ENCODE assay signal across 8 mouse cellular contexts in genomic region chr2:153560664-153561541, GRCm38 (mm10). TPM values are rescaled to one million over a fixed set of nuclear protein-coding genes. Genes with fewer than 3 reads are reported as not detected.
DNase-seq lines count a peak whose midpoint lies in the region; ATAC-seq and TF ChIP-seq lines count a peak whose summit lies in the region.

No protein-coding gene starts in this region.

- no peak overlapping the region for H3K27ac ChIP-seq in intestine, postnatal 0 days (ENCODE audit: low read depth, low read length)
- H3K27ac ChIP-seq in lung, embryonic 15.5 days: peak overlapping the region; percentile 54
- H3K27ac ChIP-seq in neural tube, embryonic 15.5 days (replicated peaks): peak overlapping the region; percentile 74

- 9% methylated on average over 21 of the region's 21 CpGs for WGBS in intestine, postnatal 0 days
- WGBS in lung, embryonic 15.5 days: 5% methylated on average over 21 of the region's 21 CpGs
- 7% methylated on average over 21 of the region's 21 CpGs for WGBS in neural tube, embryonic 15.5 days

- H3K4me3 ChIP-seq in intestine, postnatal 0 days (ENCODE audit: low read depth, low read length): no peak overlapping the region
- H3K4me3 ChIP-seq in lung, embryonic 15.5 days: peak overlapping the region; percentile 2; the same call in 1 of the 2 replicates
- peak overlapping the region; percentile 17 for H3K4me3 ChIP-seq in neural tube, embryonic 15.5 days (replicated peaks)

- peak; percentile 19 for DNase-seq in gastrocnemius, adult 18-20 months (ENCODE audit: low spot score)
- DNase-seq in gastrocnemius, postnatal 25 days: no peak
- DNase-seq in adrenal gland, postnatal 25 days: peak; percentile 57
- DNase-seq in thymus, postnatal 36 days: peak; percentile 27 to 44

- H3K27me3 ChIP-seq in intestine, postnatal 0 days (replicated peaks; ENCODE audit: control insufficient read depth, insufficient read depth, low read length): no peaks in the 10 kb centered on the region
- no peaks in the 10 kb centered on the region; the same call in 1 of the 2 replicates for H3K27me3 ChIP-seq in lung, embryonic 15.5 days
- H3K27me3 ChIP-seq in neural tube, embryonic 15.5 days (replicated peaks): no peaks in the 10 kb centered on the region

- H3K4me2 ChIP-seq in intestine, postnatal 0 days (replicated peaks; ENCODE audit: low read depth): peak overlapping the region; percentile 50
- peak overlapping the region; percentile 47 for H3K4me2 ChIP-seq in lung, embryonic 15.5 days
- H3K4me2 ChIP-seq in neural tube, embryonic 15.5 days: peak overlapping the region; percentile 59

- peak overlapping the region; percentile 31; the same call in 1 of the 2 replicates for H3K9ac ChIP-seq in intestine, postnatal 0 days (ENCODE audit: low read depth, low read length)
- no peak overlapping the region for H3K9ac ChIP-seq in lung, embryonic 15.5 days
- peak overlapping the region; percentile 36; the same call in 1 of the 2 replicates for H3K9ac ChIP-seq in neural tube, embryonic 15.5 days (replicated peaks)

- no peaks in the 10 kb centered on the region for H3K36me3 ChIP-seq in intestine, postnatal 0 days (ENCODE audit: control insufficient read depth, insufficient read depth)
- H3K36me3 ChIP-seq in lung, embryonic 15.5 days: no peaks in the 10 kb centered on the region
- H3K36me3 ChIP-seq in neural tube, embryonic 15.5 days: no peaks in the 10 kb centered on the region

- peaks cover 15% of the 10 kb centered on the region for H3K4me1 ChIP-seq in intestine, postnatal 0 days (replicated peaks; ENCODE audit: control insufficient read depth, insufficient read depth, low read length)
- peaks cover 26% of the 10 kb centered on the region for H3K4me1 ChIP-seq in lung, embryonic 15.5 days
- peaks cover 25% of the 10 kb centered on the region for H3K4me1 ChIP-seq in neural tube, embryonic 15.5 days

- no peaks in the 10 kb centered on the region for H3K9me3 ChIP-seq in intestine, postnatal 0 days (ENCODE audit: control insufficient read depth)
- H3K9me3 ChIP-seq in lung, embryonic 15.5 days: no peaks in the 10 kb centered on the region
- H3K9me3 ChIP-seq in neural tube, embryonic 15.5 days (replicated peaks): no peaks in the 10 kb centered on the region

- ATAC-seq in granulocyte monocyte progenitor cell, adult 5-6 weeks (replicated peaks; ENCODE audit: poor library complexity, severe bottlenecking): peak; percentile 59
- ATAC-seq in intestine, postnatal 0 days: peak; percentile 51
- peak; percentile 74 for ATAC-seq in lung, embryonic 15.5 days (ENCODE audit: borderline replicate concordance, extremely low read depth, low FRiP score, low TSS enrichment)
- peak; percentile 86 for ATAC-seq in neural tube, embryonic 15.5 days (ENCODE audit: low FRiP score)

- no peak for TF ChIP-seq CTCF in intestine, postnatal 0 days (IDR thresholded peaks at IDR 0.05; ENCODE audit: low read depth)

RNA-seq across cellular contexts. Expression of gene Nol4l, which starts 31.1 kb away (rescaled TPM):
- under 1 TPM; 0.46 to 0.97 TPM for total RNA-seq in gastrocnemius, adult 18-20 months (2021)
- total RNA-seq in gastrocnemius, postnatal 25 days (2021): 1 to 10 TPM; 1.4 to 1.6 TPM
- 12.7 and 16.1 TPM in 2 replicates for total RNA-seq in adrenal gland, postnatal 25 days (2021)
- total RNA-seq in granulocyte monocyte progenitor cell, adult 5-6 weeks (2014; fragmentation: Nextera tagmentation): 4.7 and 7.4 TPM in 2 replicates
- 0.72 and 0.86 TPM in 2 replicates for total RNA-seq in granulocyte monocyte progenitor cell, adult 5-6 weeks (2017)
- 21.9 and 25.2 TPM in 2 replicates for polyA plus RNA-seq in intestine, postnatal 0 days (2015; fragmentation: Nextera tagmentation; extraction: Ambion mirVana)
- 10.2 and 11.3 TPM in 2 replicates for polyA plus RNA-seq in lung, embryonic 15.5 days (2015; fragmentation: Nextera tagmentation; extraction: Ambion mirVana)
- polyA plus RNA-seq in neural tube, embryonic 15.5 days (2015; fragmentation: Nextera tagmentation; extraction: Ambion mirVana): 31.4 and 36.1 TPM in 2 replicates
